In genomic region chr6:116676355-116676913, GRCm38 (mm10) we compare ENCODE assay signal across 16 mouse cellular contexts. TPM values are rescaled to one million over a fixed set of nuclear protein-coding genes. Genes with fewer than 3 reads are reported as not detected.
A peak's percentile ranks its signal among the peaks of the same experiment; 100 is the strongest.
DNase-seq lines count a peak whose midpoint lies in the region; ATAC-seq and TF ChIP-seq lines count a peak whose summit lies in the region.
"Had no signal": no experiment of that assay in that cellular context is flagged by ENCODE, and none has a peak within 500 bp of the region (broad histone marks: within the 10 kb centered on the region; RNA-seq: fewer than 3 reads in every experiment).

No protein-coding gene starts in this region.

- H3K4me2 ChIP-seq in heart, embryonic 11.5 days = no peak overlapping the region
- H3K4me2 ChIP-seq in kidney, embryonic 14.5 days (replicated peaks; ENCODE audit: low read depth, low read length) = no peak overlapping the region
- H3K4me2 ChIP-seq: neural tube, embryonic 12.5 days had no signal

- no peaks in the 10 kb centered on the region; the same call in 1 of the 2 replicates for H3K27me3 ChIP-seq in heart, embryonic 11.5 days (ENCODE audit: control insufficient read depth, insufficient read depth, low read length)
- H3K27me3 ChIP-seq in kidney, embryonic 14.5 days (ENCODE audit: control insufficient read depth, insufficient read depth, low read length) = no peaks in the 10 kb centered on the region; the same call in 1 of the 2 replicates
- H3K27me3 ChIP-seq in testis, adult 2 months (ENCODE audit: control insufficient read depth, insufficient read depth, low read length) = no peaks in the 10 kb centered on the region

- no peak for ATAC-seq in heart, embryonic 11.5 days (replicated peaks; ENCODE audit: insufficient number of reproducible peaks, low FRiP score, low TSS enrichment)
- ATAC-seq in kidney, embryonic 14.5 days (ENCODE audit: low FRiP score, low TSS enrichment) = no peak
- ATAC-seq: forebrain, embryonic 14.5 days had no signal

- H3K36me3 ChIP-seq in heart, embryonic 11.5 days (ENCODE audit: control insufficient read depth, insufficient read depth, low read length) = no peaks in the 10 kb centered on the region
- H3K36me3 ChIP-seq in kidney, embryonic 14.5 days (ENCODE audit: control insufficient read depth, insufficient read depth, low read length) = no peaks in the 10 kb centered on the region
- no peaks in the 10 kb centered on the region for H3K36me3 ChIP-seq in testis, adult 2 months (ENCODE audit: control insufficient read depth, insufficient read depth, low read length)
- H3K36me3 ChIP-seq: neural tube, embryonic 12.5 days had no signal

- no peak overlapping the region for H3K27ac ChIP-seq in heart, embryonic 11.5 days (ENCODE audit: low read depth, low read length)
- H3K27ac ChIP-seq in kidney, embryonic 14.5 days (ENCODE audit: low read depth, low read length) = no peak overlapping the region
- no peak overlapping the region for H3K27ac ChIP-seq in testis, adult 2 months (ENCODE audit: control insufficient read depth, insufficient read depth, low read depth, low read length)
- H3K27ac ChIP-seq: liver, embryonic 14.5 days; neural tube, embryonic 12.5 days had no signal

- H3K4me1 ChIP-seq in heart, embryonic 11.5 days (ENCODE audit: control insufficient read depth, insufficient read depth, low read length) = peaks cover 29% of the 10 kb centered on the region
- H3K4me1 ChIP-seq in kidney, embryonic 14.5 days (ENCODE audit: control insufficient read depth, insufficient read depth, low read length) = peaks cover 10% of the 10 kb centered on the region; the same call in 1 of the 2 replicates
- H3K4me1 ChIP-seq in testis, adult 2 months (ENCODE audit: control insufficient read depth, insufficient read depth, low read length) = peaks cover 14% of the 10 kb centered on the region

- no peak for TF ChIP-seq CTCF in testis, adult 2 months (IDR thresholded peaks at IDR 0.05; ENCODE audit: control insufficient read depth, insufficient read depth, insufficient replicate concordance, low read depth, low read length)

- DNase-seq in heart, adult 11 months = peak; percentile 94
- peak; percentile 63 to 69 for DNase-seq in kidney, postnatal 4 days
- no peak for DNase-seq in testis, postnatal 14 days (ENCODE audit: low spot score)
- no peak for DNase-seq in right cerebral cortex, postnatal 10 days (ENCODE audit: low spot score in 2 of 2)
- DNase-seq in layer of hippocampus, adult 9-11 months = no peak
- DNase-seq: cerebellum, postnatal 25 days; layer of hippocampus, postnatal 36 days; left cerebral cortex, postnatal 4 days; right cerebral cortex, postnatal 25 days had no signal

- no peak overlapping the region for H3K9ac ChIP-seq in heart, embryonic 11.5 days (ENCODE audit: low read depth, low read length)
- H3K9ac ChIP-seq in kidney, embryonic 14.5 days (ENCODE audit: low read depth, low read length) = no peak overlapping the region
- H3K9ac ChIP-seq: liver, embryonic 14.5 days; neural tube, embryonic 12.5 days had no signal

- WGBS in heart, embryonic 11.5 days (ENCODE audit: insufficient replicate concordance) = 41% methylated on average over 10 of the region's 10 CpGs
- 60% methylated on average over 10 of the region's 10 CpGs for WGBS in kidney, embryonic 14.5 days

- no peaks in the 10 kb centered on the region for H3K9me3 ChIP-seq in heart, embryonic 11.5 days (replicated peaks; ENCODE audit: control insufficient read depth, low read length)
- no peaks in the 10 kb centered on the region for H3K9me3 ChIP-seq in kidney, embryonic 14.5 days (ENCODE audit: control insufficient read depth, low read length)
- H3K9me3 ChIP-seq: megakaryocyte, embryonic 14.5 days; neural tube, embryonic 12.5 days had no signal

- no peak overlapping the region for H3K4me3 ChIP-seq in heart, embryonic 11.5 days (ENCODE audit: low read depth, low read length)
- H3K4me3 ChIP-seq in kidney, embryonic 14.5 days (ENCODE audit: low read length) = no peak overlapping the region
- H3K4me3 ChIP-seq in testis, adult 2 months (ENCODE audit: control insufficient read depth, low read depth, low read length) = peak overlapping the region; percentile 43
- H3K4me3 ChIP-seq: megakaryocyte, embryonic 14.5 days; neural tube, embryonic 12.5 days had no signal

- no peak for TF ChIP-seq POLR2A in testis, adult 2 months (IDR thresholded peaks at IDR 0.05; ENCODE audit: control insufficient read depth, low read depth, low read length)

RNA-seq across cellular contexts. Expression of gene Rassf4, which starts 2.7 kb away (rescaled TPM):
- polyA plus RNA-seq in heart, embryonic 11.5 days (2014; fragmentation: Nextera tagmentation; extraction: Ambion mirVana) = 5.7 and 6.9 TPM in 2 replicates
- 5.4 and 7.8 TPM in 2 replicates for polyA plus RNA-seq in kidney, embryonic 14.5 days (2014; fragmentation: Nextera tagmentation; extraction: Ambion mirVana)
- 1.2 TPM in 2 replicates for polyA plus RNA-seq in testis, adult 2 months (2012; rRNA removed)

RNA-seq across cellular contexts. Expression of gene Depp1, which starts 26.0 kb away (rescaled TPM):
- polyA plus RNA-seq in heart, embryonic 11.5 days (2014; fragmentation: Nextera tagmentation; extraction: Ambion mirVana) = 4.1 and 5.9 TPM in 2 replicates
- polyA plus RNA-seq in kidney, embryonic 14.5 days (2014; fragmentation: Nextera tagmentation; extraction: Ambion mirVana) = 23.1 and 27.5 TPM in 2 replicates
- polyA plus RNA-seq in testis, adult 2 months (2012; rRNA removed) = 0.20 and 0.28 TPM in 2 replicates

RNA-seq across cellular contexts. Expression of gene Tmem72, which starts 40.3 kb away (rescaled TPM):
- polyA plus RNA-seq in heart, embryonic 11.5 days (2014; fragmentation: Nextera tagmentation; extraction: Ambion mirVana) = 0.06 TPM in 2 replicates
- 1.4 and 1.8 TPM in 2 replicates for polyA plus RNA-seq in kidney, embryonic 14.5 days (2014; fragmentation: Nextera tagmentation; extraction: Ambion mirVana)
- 0.02 and 0.04 TPM in 2 replicates for polyA plus RNA-seq in testis, adult 2 months (2012; rRNA removed)

RNA-seq across cellular contexts. Expression of gene Zfp422, which starts 47.6 kb away (rescaled TPM):
- 104 and 106 TPM in 2 replicates for polyA plus RNA-seq in heart, embryonic 11.5 days (2014; fragmentation: Nextera tagmentation; extraction: Ambion mirVana)
- polyA plus RNA-seq in kidney, embryonic 14.5 days (2014; fragmentation: Nextera tagmentation; extraction: Ambion mirVana) = 187 and 240 TPM in 2 replicates
- 5.1 and 6.0 TPM in 2 replicates for polyA plus RNA-seq in testis, adult 2 months (2012; rRNA removed)

Comparison
In these comparisons a context has a peak if more than half of its experiments do, and no peak if none do; other contexts are left out.
1. DNase-seq: peak in heart, adult 11 months (single experiment) and kidney, postnatal 4 days (2 of 2); none in testis, postnatal 14 days (single experiment), right cerebral cortex, postnatal 10 days (0 of 2) and layer of hippocampus, adult 9-11 months (single experiment).